Mouse (Mus musculus): ENCODE measurements around the gene Usp12. TPM values are rescaled to one million over a fixed set of nuclear protein-coding genes. Genes with fewer than 3 reads are reported as not detected.

Usp12 gene
- 19.5 and 27.6 TPM in 2 replicates for polyA plus RNA-seq (2012; rRNA removed)

DNA sequence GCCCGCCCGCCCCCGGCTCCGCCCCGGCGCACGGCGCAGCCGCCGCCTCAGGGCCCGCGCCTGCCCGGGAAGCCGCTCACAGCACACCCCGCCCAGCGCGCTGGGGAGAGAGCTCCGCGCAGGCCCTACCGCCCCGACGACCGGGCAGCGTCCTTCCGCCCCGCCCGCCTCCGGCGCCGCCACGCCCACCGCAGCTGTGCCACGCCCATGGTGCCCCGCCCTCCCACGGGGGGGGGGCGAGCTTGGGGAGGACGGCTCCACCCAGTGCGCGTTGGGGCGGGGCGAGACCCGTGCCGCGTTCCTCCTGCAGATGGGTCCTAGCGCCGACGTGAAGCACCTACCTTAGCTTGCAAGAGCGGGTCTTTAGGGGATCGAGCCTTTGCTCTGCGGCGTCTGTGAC is at the start of gene Usp12:
TSS of gene Usp12 (minus strand) at position 154 of the 400 bp plus-strand sequence.
- TF ChIP-seq CTCF (IDR thresholded peaks at IDR 0.05; ENCODE audit: borderline replicate concordance, extremely low read depth, insufficient read depth, insufficient read length) (no peak), POLR2A (IDR thresholded peaks at IDR 0.05; ENCODE audit: borderline replicate concordance, extremely low read depth, insufficient read depth, insufficient read length, poor library complexity, severe bottlenecking) (peak; percentile 57; the same call in 1 of the 2 replicates)
- DNase-seq (ENCODE audit: low read depth) = peak; percentile 98

DNA sequence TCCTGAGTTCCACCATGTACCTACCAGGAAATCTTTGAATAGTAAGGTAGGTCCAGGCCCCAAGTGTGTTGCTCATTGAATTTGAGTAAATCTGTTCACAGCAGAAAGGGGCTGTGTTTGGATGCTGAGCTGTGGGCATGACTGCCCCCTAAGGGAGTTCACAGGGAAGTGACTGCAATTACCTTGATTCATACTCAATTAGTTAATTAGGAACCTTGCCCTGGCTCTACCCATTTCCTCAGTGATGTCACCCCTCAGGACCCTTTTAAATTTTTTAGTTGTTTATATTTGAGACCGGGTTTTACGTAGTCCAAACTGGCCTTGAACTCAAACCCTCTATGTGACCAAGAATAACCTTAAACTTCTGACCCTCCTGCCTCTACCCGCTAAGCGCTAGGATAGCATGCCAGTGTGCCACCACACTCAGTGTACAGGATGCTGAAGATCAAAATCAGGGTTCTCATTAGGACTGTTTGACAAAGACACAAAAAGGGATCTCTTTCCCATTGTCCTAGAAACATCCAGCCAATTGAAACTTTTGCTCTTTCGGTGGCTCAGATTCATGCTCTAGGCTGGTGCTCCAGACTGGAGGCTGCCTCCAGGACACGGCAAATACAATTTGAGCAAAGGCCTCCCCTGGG is 49.6 kb upstream of the Usp12 start:
- DNase-seq (ENCODE audit: low read depth) = peak; percentile 67
- TF ChIP-seq POLR2A (IDR thresholded peaks at IDR 0.05; ENCODE audit: borderline replicate concordance, extremely low read depth, insufficient read depth, insufficient read length, poor library complexity, severe bottlenecking) (no peak), CTCF (IDR thresholded peaks at IDR 0.05; ENCODE audit: borderline replicate concordance, extremely low read depth, insufficient read depth, insufficient read length) (peak; percentile 59; the same call in 1 of the 2 replicates)

DNA sequence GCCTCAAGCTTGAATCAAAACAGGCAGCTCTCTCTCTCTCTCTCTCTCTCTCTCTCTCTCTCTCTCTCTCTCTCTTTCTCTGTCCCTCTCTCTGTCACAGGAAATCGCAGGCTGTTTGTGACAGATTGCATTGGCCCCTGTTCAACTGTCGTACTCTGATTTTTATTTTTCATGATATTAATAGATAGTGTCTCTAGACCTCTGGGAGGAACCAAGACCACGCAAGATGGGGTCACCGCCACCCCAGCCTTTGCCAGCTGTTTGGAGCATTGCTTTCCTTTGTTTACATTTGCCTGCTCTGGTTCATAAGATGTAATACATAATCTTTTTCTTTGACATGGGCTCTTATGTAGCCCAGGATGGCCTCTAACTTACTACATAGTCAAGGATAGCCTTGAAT is 47.2 kb upstream of the Usp12 start:
- no peak for DNase-seq (ENCODE audit: low read depth)
- TF ChIP-seq POLR2A (IDR thresholded peaks at IDR 0.05; ENCODE audit: borderline replicate concordance, extremely low read depth, insufficient read depth, insufficient read length, poor library complexity, severe bottlenecking) = no peak
- TF ChIP-seq CTCF (IDR thresholded peaks at IDR 0.05; ENCODE audit: borderline replicate concordance, extremely low read depth, insufficient read depth, insufficient read length) = no peak

DNA sequence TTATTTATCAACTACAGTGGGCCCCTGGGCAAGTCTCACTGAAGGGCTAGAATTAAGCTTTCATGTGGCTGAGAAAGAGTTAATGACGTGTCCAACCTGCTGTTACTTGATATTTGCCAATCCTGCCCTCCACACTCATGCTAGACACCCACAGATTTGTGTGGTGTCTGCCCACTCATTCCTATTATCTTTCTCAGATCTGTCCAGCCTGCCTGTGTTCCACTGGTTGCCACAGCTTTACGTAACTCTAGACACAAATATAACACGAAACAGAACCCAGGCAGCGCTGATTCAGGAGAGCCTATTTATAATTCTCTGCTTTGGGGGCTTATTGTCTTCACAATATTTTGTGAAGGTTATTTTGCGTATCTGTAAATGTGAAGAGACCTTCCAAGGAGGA is 46.5 kb upstream of the Usp12 start:
- no peak for DNase-seq (ENCODE audit: low read depth)
- TF ChIP-seq CTCF (IDR thresholded peaks at IDR 0.05; ENCODE audit: borderline replicate concordance, extremely low read depth, insufficient read depth, insufficient read length) (no peak), POLR2A (IDR thresholded peaks at IDR 0.05; ENCODE audit: borderline replicate concordance, extremely low read depth, insufficient read depth, insufficient read length, poor library complexity, severe bottlenecking) (no peak)

DNA sequence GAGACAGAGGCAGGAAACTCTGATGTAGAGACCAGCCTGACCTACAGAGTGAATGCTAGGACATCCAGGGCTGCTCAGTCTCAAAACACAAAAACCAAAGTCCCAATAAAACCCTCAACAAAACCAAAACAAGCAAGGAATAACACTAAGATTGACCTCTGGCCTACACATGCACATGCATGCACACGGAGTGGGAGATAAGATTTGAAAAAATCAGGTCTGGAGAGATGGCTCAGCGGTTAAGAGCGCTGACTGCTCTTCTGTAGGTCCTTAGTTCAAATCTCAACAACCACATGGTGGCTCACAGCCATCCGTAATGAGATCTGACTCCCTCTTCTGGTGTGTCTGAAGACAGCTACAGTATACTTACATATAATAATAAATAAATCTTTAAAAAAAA is 45.6 kb upstream of the Usp12 start:
- no peak for DNase-seq (ENCODE audit: low read depth)
- TF ChIP-seq POLR2A (IDR thresholded peaks at IDR 0.05; ENCODE audit: borderline replicate concordance, extremely low read depth, insufficient read depth, insufficient read length, poor library complexity, severe bottlenecking) = no peak
- TF ChIP-seq CTCF (IDR thresholded peaks at IDR 0.05; ENCODE audit: borderline replicate concordance, extremely low read depth, insufficient read depth, insufficient read length) = no peak

DNA sequence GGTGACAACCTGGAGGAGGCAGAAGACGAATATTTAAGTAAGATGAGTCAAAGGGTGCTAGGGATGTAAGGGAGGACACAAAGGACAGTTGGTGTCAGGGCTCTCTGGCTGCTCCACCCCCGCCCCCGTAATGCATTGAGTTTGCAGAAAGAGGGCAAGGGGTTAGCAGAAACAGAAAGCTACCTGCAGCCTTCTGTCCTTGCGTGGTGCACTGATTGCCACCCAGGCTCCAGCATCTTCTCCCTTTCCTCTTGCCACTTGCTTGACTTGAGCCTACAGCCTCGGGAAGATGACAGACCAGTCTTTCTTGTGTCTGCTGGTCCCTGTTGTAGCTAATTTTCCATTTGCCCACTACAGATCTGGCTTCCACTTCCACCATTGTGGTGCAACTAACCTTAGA is 45.0 kb upstream of the Usp12 start:
- no peak for TF ChIP-seq POLR2A (IDR thresholded peaks at IDR 0.05; ENCODE audit: borderline replicate concordance, extremely low read depth, insufficient read depth, insufficient read length, poor library complexity, severe bottlenecking)
- TF ChIP-seq CTCF (IDR thresholded peaks at IDR 0.05; ENCODE audit: borderline replicate concordance, extremely low read depth, insufficient read depth, insufficient read length) = no peak

DNA sequence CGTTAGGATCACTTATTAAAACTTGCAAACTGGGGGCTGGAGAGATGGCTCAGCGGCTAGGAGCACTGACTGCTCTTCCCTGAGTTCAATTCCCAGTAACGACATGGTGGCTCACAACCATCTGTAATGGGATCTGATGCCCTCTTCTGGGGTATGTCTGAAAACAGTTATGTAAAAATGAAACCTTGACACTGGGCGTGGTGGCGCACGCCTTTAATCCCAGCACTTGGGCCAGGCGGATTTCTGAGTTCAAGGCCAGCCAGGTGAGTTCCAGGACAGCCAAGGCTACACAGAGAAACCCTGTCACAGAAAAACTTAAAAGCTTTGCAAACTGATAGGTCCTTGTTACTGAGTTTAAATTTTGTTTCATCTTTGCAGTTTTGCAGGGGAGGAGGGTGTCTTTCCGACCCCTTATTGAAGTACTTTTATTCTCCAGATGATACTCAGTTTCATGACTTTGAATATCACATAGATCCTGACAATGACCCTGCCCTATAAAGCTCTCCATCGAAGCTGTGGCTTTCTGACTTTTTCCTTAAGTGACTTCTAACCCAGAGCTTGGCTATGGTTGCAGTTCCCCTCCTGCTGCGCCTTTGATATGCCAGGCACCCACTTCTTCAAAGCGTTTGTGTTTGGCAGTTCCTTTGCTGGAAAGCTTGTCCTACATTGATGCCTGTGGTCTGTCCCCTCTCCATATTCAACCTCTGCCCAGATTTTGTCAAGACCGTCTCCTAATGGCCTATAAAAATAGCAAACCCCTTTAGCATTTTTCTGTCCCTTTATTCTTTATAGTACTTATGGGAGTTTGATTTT is 44.2 kb upstream of the Usp12 start:
- TF ChIP-seq POLR2A (IDR thresholded peaks at IDR 0.05; ENCODE audit: borderline replicate concordance, extremely low read depth, insufficient read depth, insufficient read length, poor library complexity, severe bottlenecking) = no peak
- no peak for TF ChIP-seq CTCF (IDR thresholded peaks at IDR 0.05; ENCODE audit: borderline replicate concordance, extremely low read depth, insufficient read depth, insufficient read length)
- DNase-seq (ENCODE audit: low read depth) = no peak

More for the DNA sequence above, 45.0 kb upstream of the Usp12 start:
- no peak for DNase-seq (ENCODE audit: low read depth)

DNA sequence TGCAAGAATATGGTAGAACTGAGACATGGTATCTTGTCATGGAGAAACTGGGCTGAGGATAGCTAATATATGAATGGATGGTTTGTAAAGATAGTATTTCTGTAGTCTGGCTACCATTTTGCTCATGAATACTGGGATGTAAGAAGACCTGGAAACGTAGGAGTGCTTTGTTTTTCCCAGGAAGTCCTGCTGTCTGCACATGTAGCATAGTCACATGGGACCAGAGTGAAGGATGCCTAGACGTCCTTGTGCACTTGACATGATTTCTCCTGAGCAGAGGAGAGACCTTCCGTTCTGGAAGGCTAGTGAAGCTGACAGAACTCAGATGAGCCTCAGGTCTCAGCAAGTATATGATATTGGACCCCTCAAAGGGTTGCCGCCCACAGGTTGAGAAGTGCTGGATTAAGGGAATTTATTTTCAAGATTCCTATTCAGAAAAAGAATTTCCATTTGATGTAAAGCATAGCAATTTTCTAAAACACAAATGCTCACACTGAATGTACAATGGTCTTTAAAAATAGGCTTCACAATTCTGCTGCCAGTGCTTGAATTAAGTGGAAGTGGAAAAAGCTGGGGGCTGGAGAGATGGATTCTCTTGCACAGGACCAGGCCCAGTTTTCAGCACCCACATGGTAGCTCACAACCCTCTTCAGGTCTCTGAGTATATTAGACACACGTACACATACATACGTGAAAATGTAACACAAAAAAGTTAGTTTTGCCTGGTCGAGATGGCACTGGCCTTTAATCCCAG is 43.3 kb upstream of the Usp12 start:
- no peak for TF ChIP-seq POLR2A (IDR thresholded peaks at IDR 0.05; ENCODE audit: borderline replicate concordance, extremely low read depth, insufficient read depth, insufficient read length, poor library complexity, severe bottlenecking)
- TF ChIP-seq CTCF (IDR thresholded peaks at IDR 0.05; ENCODE audit: borderline replicate concordance, extremely low read depth, insufficient read depth, insufficient read length) = no peak
- no peak for DNase-seq (ENCODE audit: low read depth)

DNA sequence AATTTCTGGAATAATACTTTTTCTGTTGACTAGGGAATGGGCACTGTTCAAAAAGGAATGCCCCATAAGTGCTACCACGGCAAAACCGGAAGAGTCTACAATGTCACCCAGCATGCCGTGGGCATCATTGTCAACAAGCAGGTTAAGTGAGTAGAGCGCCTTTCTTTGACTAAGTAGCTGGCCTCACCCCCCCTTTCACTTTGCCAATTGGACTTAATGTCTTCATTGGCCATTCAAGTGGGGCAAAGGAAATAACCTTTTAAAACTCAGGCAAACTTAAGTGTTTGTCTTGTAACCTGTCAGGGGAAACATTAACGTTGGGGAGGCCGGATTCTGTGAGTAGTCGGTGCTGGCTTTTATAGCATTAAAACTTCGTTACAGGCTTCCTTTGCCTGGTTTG is 40.2 kb upstream of the Usp12 start:
- no peak for DNase-seq (ENCODE audit: low read depth)

DNA sequence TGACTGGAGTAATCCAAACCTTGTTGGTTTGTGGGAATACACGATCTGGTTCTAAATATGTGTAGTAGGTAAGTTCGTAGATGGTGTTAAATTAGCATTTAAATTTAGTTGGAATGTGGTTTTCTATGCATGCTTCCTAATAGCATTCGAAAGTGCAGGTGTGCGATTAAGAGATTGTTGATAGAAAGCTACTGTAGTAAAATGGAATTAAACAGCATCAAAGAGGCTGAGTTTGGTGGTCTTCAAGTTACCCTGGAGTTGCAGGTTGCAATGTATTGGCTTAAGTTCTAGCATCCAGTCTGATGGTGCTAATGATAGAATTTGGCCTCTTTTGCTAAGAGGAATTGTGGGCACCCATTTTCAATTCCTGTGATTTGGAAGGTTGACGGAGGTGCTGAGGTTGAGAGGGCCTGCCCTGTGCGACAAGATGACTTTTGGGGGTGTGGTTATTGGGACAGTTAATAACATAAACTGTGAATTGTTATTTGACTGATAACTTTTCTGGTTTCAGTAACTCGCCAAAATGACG is 38.9 kb upstream of the Usp12 start:
- no peak for DNase-seq (ENCODE audit: low read depth)
- no peak for TF ChIP-seq CTCF (IDR thresholded peaks at IDR 0.05; ENCODE audit: borderline replicate concordance, extremely low read depth, insufficient read depth, insufficient read length)
- TF ChIP-seq POLR2A (IDR thresholded peaks at IDR 0.05; ENCODE audit: borderline replicate concordance, extremely low read depth, insufficient read depth, insufficient read length, poor library complexity, severe bottlenecking) = no peak

More for the DNA sequence above, 40.2 kb upstream of the Usp12 start:
- TF ChIP-seq POLR2A (IDR thresholded peaks at IDR 0.05; ENCODE audit: borderline replicate concordance, extremely low read depth, insufficient read depth, insufficient read length, poor library complexity, severe bottlenecking) (no peak), CTCF (IDR thresholded peaks at IDR 0.05; ENCODE audit: borderline replicate concordance, extremely low read depth, insufficient read depth, insufficient read length) (no peak)

All from brain, embryonic 14.5 days (tissue).